Mouse (Mus musculus) forebrain, embryonic 14.5 days (tissue): Measurements from ENCODE around the gene Actr1b. TPM values are rescaled to one million over a fixed set of nuclear protein-coding genes. Genes with fewer than 3 reads are reported as not detected.

Experiments used
- microRNA-seq: library from miRNA; unstranded; fragments of <30 nt; microRNA quantifications from one replicate; pipeline ENCODE4, GENCODE M21; 2016
- polyA plus RNA-seq: library from polyadenylated mRNA; unstranded; fragments of >200 nt; fragmentation: Nextera tagmentation; extraction: Ambion mirVana; gene quantifications from 2 replicates; pipeline ENCODE4 v1.2.1, GENCODE M21; 2014

Actr1b gene
- polyA plus RNA-seq, 1 experiment from 2014 or later: 73.7 TPM

Small RNA genes lying within 50 kb of the gene (microRNA-seq; reads per million reads assigned to microRNA genes)
- not detected for gene Gm24133

Other genes with a start within 250 kb of the Actr1b start
- 7.8 and 9.0 TPM in 2 replicates for gene Cnnm4, start 242.8 kb downstream of the Actr1b start, polyA plus RNA-seq
- 5.2 and 5.9 TPM in 2 replicates for gene Cnnm3, start 202.6 kb downstream of the Actr1b start, polyA plus RNA-seq
- 3.8 and 5.2 TPM in 2 replicates for gene Ankrd23, start 177.5 kb downstream of the Actr1b start, polyA plus RNA-seq
- 0.22 TPM in 1 of 2 replicates, not detected in the other for gene Gm42417, start 175.0 kb downstream of the Actr1b start, polyA plus RNA-seq
- 15.4 and 15.7 TPM in 2 replicates for gene Ankrd39, start 167.0 kb downstream of the Actr1b start, polyA plus RNA-seq
- 5.9 and 6.9 TPM in 2 replicates for gene Sema4c, start 156.1 kb downstream of the Actr1b start, polyA plus RNA-seq
- 0.26 TPM in 1 of 2 replicates, not detected in the other for gene Fam178b, start 31.2 kb downstream of the Actr1b start, polyA plus RNA-seq
- 606 and 697 TPM in 2 replicates for gene Cox5b, start 23.0 kb downstream of the Actr1b start, polyA plus RNA-seq
- 0.40 TPM in 1 of 2 replicates, not detected in the other for gene 4933424G06Rik, start 4.3 kb downstream of the Actr1b start, polyA plus RNA-seq
- 0.99 and 1.5 TPM in 2 replicates for gene Zap70, start 47.4 kb upstream of the Actr1b start, polyA plus RNA-seq
- 12.2 and 14.2 TPM in 2 replicates for gene Tmem131, start 229.2 kb upstream of the Actr1b start, polyA plus RNA-seq